Comparison of ENCODE assay signal across 9 mouse cellular contexts in the genomic region with DNA sequence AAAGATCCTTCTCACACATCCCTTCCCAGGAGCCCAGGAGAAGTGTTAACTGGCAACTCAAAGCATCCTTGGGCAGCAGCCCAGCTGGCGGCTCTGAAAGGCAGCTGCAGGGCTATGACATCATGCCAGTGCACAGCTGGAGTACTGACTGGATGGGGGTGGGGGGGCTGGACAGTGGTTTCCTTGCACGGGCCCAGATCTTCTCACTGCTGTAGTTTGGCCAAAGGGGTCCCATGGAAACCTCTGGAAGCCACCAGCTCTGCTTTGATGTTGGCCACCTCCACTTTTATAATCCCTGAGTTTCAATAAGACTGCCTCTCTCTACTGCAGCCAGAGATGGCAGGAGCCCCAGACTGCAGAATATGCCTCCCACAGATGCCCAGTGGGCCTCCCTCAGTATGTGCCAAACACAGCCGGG. TPM values are rescaled to one million over a fixed set of nuclear protein-coding genes. Genes with fewer than 3 reads are reported as not detected.
A peak's percentile ranks its signal among the peaks of the same experiment; 100 is the strongest.
DNase-seq lines count a peak whose midpoint lies in the region; ATAC-seq and TF ChIP-seq lines count a peak whose summit lies in the region.
"Had no signal": no experiment of that assay in that cellular context is flagged by ENCODE, and none has a peak within 500 bp of the region (broad histone marks: within the 10 kb centered on the region; RNA-seq: fewer than 3 reads in every experiment).

No protein-coding gene starts in this region.

- TF ChIP-seq CTCF in hindbrain, postnatal 0 days (IDR thresholded peaks at IDR 0.05; ENCODE audit: low read depth), result no peak

- ATAC-seq in hindbrain, postnatal 0 days, result peak; percentile 80; the same call in 1 of the 2 replicates
- no peak for ATAC-seq in hindbrain, embryonic 11.5 days (ENCODE audit: low FRiP score)
- 0 out of 2 replicates have a peak, but pooled peaks have one; percentile 48 for ATAC-seq in intestine, embryonic 14.5 days (replicated peaks; ENCODE audit: low FRiP score, low TSS enrichment, low read depth)

- no peak overlapping the region for H3K4me2 ChIP-seq in hindbrain, postnatal 0 days (ENCODE audit: low read depth, low read length)
- no peak overlapping the region for H3K4me2 ChIP-seq in hindbrain, embryonic 11.5 days (replicated peaks; ENCODE audit: low read depth, low read length)
- no peak overlapping the region for H3K4me2 ChIP-seq in intestine, embryonic 14.5 days (ENCODE audit: low read length)
- H3K4me2 ChIP-seq: neural tube, embryonic 13.5 days had no signal

- no peaks in the 10 kb centered on the region for H3K27me3 ChIP-seq in hindbrain, postnatal 0 days (ENCODE audit: insufficient read depth, low read length)
- H3K27me3 ChIP-seq in hindbrain, embryonic 11.5 days (ENCODE audit: control insufficient read depth, insufficient read depth, low read length), result no peaks in the 10 kb centered on the region
- H3K27me3 ChIP-seq in embryonic facial prominence, embryonic 10.5 days (replicated peaks; ENCODE audit: low read depth, poor library complexity, severe bottlenecking), result no peaks in the 10 kb centered on the region
- no peaks in the 10 kb centered on the region for H3K27me3 ChIP-seq in intestine, embryonic 14.5 days (replicated peaks; ENCODE audit: control insufficient read depth, insufficient read depth, low read length)
- H3K27me3 ChIP-seq: neural tube, embryonic 13.5 days had no signal

- 27% methylated on average over 3 of the region's 3 CpGs for WGBS in hindbrain, postnatal 0 days
- WGBS in hindbrain, embryonic 11.5 days, result 49% methylated on average over 3 of the region's 3 CpGs
- 64% methylated on average over 3 of the region's 3 CpGs for WGBS in embryonic facial prominence, embryonic 10.5 days
- 50% methylated on average over 3 of the region's 3 CpGs for WGBS in intestine, embryonic 14.5 days

- H3K36me3 ChIP-seq in hindbrain, postnatal 0 days (ENCODE audit: insufficient read depth, low read length), result no peaks in the 10 kb centered on the region
- H3K36me3 ChIP-seq in hindbrain, embryonic 11.5 days (ENCODE audit: control insufficient read depth, insufficient read depth, low read length), result no peaks in the 10 kb centered on the region
- H3K36me3 ChIP-seq in embryonic facial prominence, embryonic 10.5 days (replicated peaks), result no peaks in the 10 kb centered on the region
- H3K36me3 ChIP-seq in intestine, embryonic 14.5 days (ENCODE audit: control insufficient read depth, insufficient read depth, low read length), result no peaks in the 10 kb centered on the region
- H3K36me3 ChIP-seq: neural tube, embryonic 13.5 days had no signal

- DNase-seq in hindbrain, postnatal 0 days (ENCODE audit: low spot score), result peak; percentile 67
- no peak for DNase-seq in hindbrain, embryonic 11.5 days (ENCODE audit: low spot score)
- DNase-seq in Muller cell, postnatal 12 days (ENCODE audit: inconsistent ontology term), result peak; percentile 14
- peak; percentile 29 for DNase-seq in embryonic facial prominence, embryonic 10.5 days (ENCODE audit: low spot score)
- no peak for DNase-seq in intestine, embryonic 14.5 days (ENCODE audit: low spot score)
- peak; percentile 43 for DNase-seq in right cerebral cortex, postnatal 4 days
- no peak for DNase-seq in liver
- no peak for DNase-seq in frontal cortex, postnatal 25 days (ENCODE audit: low spot score in 2 of 2)

- H3K9ac ChIP-seq in hindbrain, postnatal 0 days (replicated peaks; ENCODE audit: low read length), result no peak overlapping the region
- H3K9ac ChIP-seq in hindbrain, embryonic 11.5 days (ENCODE audit: low read depth, low read length), result no peak overlapping the region
- no peak overlapping the region for H3K9ac ChIP-seq in intestine, embryonic 14.5 days (ENCODE audit: low read length)
- H3K9ac ChIP-seq: neural tube, embryonic 13.5 days had no signal

- H3K4me1 ChIP-seq in hindbrain, postnatal 0 days (ENCODE audit: insufficient read depth, low read length), result 0 out of 2 replicates have a peak, but pooled peaks cover 7% of the 10 kb centered on the region
- no peaks in the 10 kb centered on the region for H3K4me1 ChIP-seq in hindbrain, embryonic 11.5 days (replicated peaks; ENCODE audit: control insufficient read depth, insufficient read depth, low read length)
- H3K4me1 ChIP-seq in embryonic facial prominence, embryonic 10.5 days, result peaks cover 17% of the 10 kb centered on the region
- 0 out of 2 replicates have a peak, but pooled peaks cover 5% of the 10 kb centered on the region for H3K4me1 ChIP-seq in intestine, embryonic 14.5 days (replicated peaks; ENCODE audit: control insufficient read depth, insufficient read depth, low read length)

- H3K4me3 ChIP-seq in hindbrain, postnatal 0 days (ENCODE audit: low read length), result no peak overlapping the region
- H3K4me3 ChIP-seq in hindbrain, embryonic 11.5 days (ENCODE audit: low read depth, low read length), result no peak overlapping the region
- H3K4me3 ChIP-seq in embryonic facial prominence, embryonic 10.5 days, result no peak overlapping the region
- no peak overlapping the region for H3K4me3 ChIP-seq in intestine, embryonic 14.5 days (ENCODE audit: low read depth, low read length)
- H3K4me3 ChIP-seq: neural tube, embryonic 13.5 days had no signal

- no peak overlapping the region for H3K27ac ChIP-seq in hindbrain, postnatal 0 days
- no peak overlapping the region for H3K27ac ChIP-seq in hindbrain, embryonic 11.5 days (ENCODE audit: low read depth, low read length)
- H3K27ac ChIP-seq in embryonic facial prominence, embryonic 10.5 days (replicated peaks), result no peak overlapping the region
- H3K27ac ChIP-seq in intestine, embryonic 14.5 days (ENCODE audit: low read depth), result no peak overlapping the region
- H3K27ac ChIP-seq: neural tube, embryonic 13.5 days had no signal

- no peaks in the 10 kb centered on the region for H3K9me3 ChIP-seq in hindbrain, postnatal 0 days (ENCODE audit: low read length)
- no peaks in the 10 kb centered on the region for H3K9me3 ChIP-seq in hindbrain, embryonic 11.5 days (ENCODE audit: control insufficient read depth, low read length)
- no peaks in the 10 kb centered on the region for H3K9me3 ChIP-seq in embryonic facial prominence, embryonic 10.5 days
- no peaks in the 10 kb centered on the region for H3K9me3 ChIP-seq in intestine, embryonic 14.5 days (ENCODE audit: control insufficient read depth, low read length)
- H3K9me3 ChIP-seq: neural tube, embryonic 13.5 days had no signal

RNA-seq across cellular contexts. Expression of a gene that starts 13.6 kb away (rescaled TPM):
- total RNA-seq in hindbrain, postnatal 0 days (2014; rRNA removed), result 0.73 TPM in 1 of 2 replicates, not detected in the other
- polyA plus RNA-seq in hindbrain, postnatal 0 days (2015; fragmentation: Nextera tagmentation; extraction: Ambion mirVana), result 0.21 and 0.31 TPM in 2 replicates
- polyA plus RNA-seq in hindbrain, embryonic 11.5 days (2014; fragmentation: Nextera tagmentation; extraction: Ambion mirVana), result 0.49 and 0.50 TPM in 2 replicates
- polyA plus RNA-seq in embryonic facial prominence, embryonic 10.5 days (2016; fragmentation: Nextera tagmentation; extraction: Ambion mirVana), result 0.21 and 0.41 TPM in 2 replicates
- 0.35 and 0.70 TPM in 2 replicates for polyA plus RNA-seq in intestine, embryonic 14.5 days (2014; fragmentation: Nextera tagmentation; extraction: Ambion mirVana)

Comparison
In these comparisons a context has a peak if more than half of its experiments do, and no peak if none do; other contexts are left out.
1. DNase-seq: peak in hindbrain, postnatal 0 days (single experiment), Muller cell, postnatal 12 days (single experiment), embryonic facial prominence, embryonic 10.5 days (single experiment) and right cerebral cortex, postnatal 4 days (single experiment); none in hindbrain, embryonic 11.5 days (single experiment), intestine, embryonic 14.5 days (single experiment), liver (single experiment) and frontal cortex, postnatal 25 days (0 of 2).